Mouse (Mus musculus): ENCODE measurements at regions not wholly inside any gene's neighbourhood (a gene's known extent, or its start where the extent isn't known, plus 50 kb on each side); places are given as distances from the start of the nearest gene placed in this dataset.
A peak's percentile ranks its signal among the peaks of the same experiment; 100 is the strongest.

- no peaks in the 10 kb centered on the region for H3K9me3 ChIP-seq (replicated peaks)
- peak overlapping the region; percentile 8; the same call in 1 of the 2 replicates for H3K4me3 ChIP-seq
- H3K27me3 ChIP-seq, result no peaks in the 10 kb centered on the region
- 3% methylated on average over 16 of the region's 16 CpGs for WGBS
- H3K4me1 ChIP-seq, result peaks cover 19% of the 10 kb centered on the region
- peak; percentile 83 for ATAC-seq
- H3K9ac ChIP-seq, result peak overlapping the region; percentile 37
- no peaks in the 10 kb centered on the region for H3K36me3 ChIP-seq (ENCODE audit: poor library complexity, severe bottlenecking)
- peak overlapping the region; percentile 54 for H3K4me2 ChIP-seq
- H3K27ac ChIP-seq, result peak overlapping the region; percentile 78
These were observed 339.1 kb downstream of the Btg1 start for GRCm38 (mm10) chr10:96955776-96956448.

- H3K27me3 ChIP-seq, result no peaks in the 10 kb centered on the region
- no peaks in the 10 kb centered on the region for H3K9me3 ChIP-seq (replicated peaks)
- peak overlapping the region; percentile 54 for H3K4me2 ChIP-seq
- peaks cover 19% of the 10 kb centered on the region for H3K4me1 ChIP-seq
- peak; percentile 48 for ATAC-seq
- H3K27ac ChIP-seq, result peak overlapping the region; percentile 78
- H3K9ac ChIP-seq, result no peak overlapping the region
- 7% methylated on average over 5 of the region's 5 CpGs for WGBS
- no peak overlapping the region for H3K4me3 ChIP-seq
- H3K36me3 ChIP-seq (ENCODE audit: poor library complexity, severe bottlenecking), result no peaks in the 10 kb centered on the region
These were observed 339.6 kb downstream of the Btg1 start for GRCm38 (mm10) chr10:96956449-96956834.

GRCm38 (mm10) chr10:96957019-96957418 is 340.2 kb downstream of the Btg1 start:
- Histone ChIP-seq H3K4me2 (no peak overlapping the region), H3K9ac (no peak overlapping the region), H3K9me3 (replicated peaks) (no peaks in the 10 kb centered on the region), H3K36me3 (ENCODE audit: poor library complexity, severe bottlenecking) (no peaks in the 10 kb centered on the region), H3K27ac (0 out of 2 replicates have a peak overlapping the region, but pooled peaks have one; percentile 19), H3K4me3 (no peak overlapping the region), H3K27me3 (no peaks in the 10 kb centered on the region), H3K4me1 (peaks cover 19% of the 10 kb centered on the region)
- WGBS, result 77% methylated on average over 2 of the region's 2 CpGs
- ATAC-seq, result no peak

- no peaks in the 10 kb centered on the region for H3K4me1 ChIP-seq
- H3K27ac ChIP-seq, result no peak overlapping the region
- H3K9ac ChIP-seq, result no peak overlapping the region
- H3K4me3 ChIP-seq, result no peak overlapping the region
- H3K36me3 ChIP-seq (ENCODE audit: poor library complexity, severe bottlenecking), result no peaks in the 10 kb centered on the region
- no peaks in the 10 kb centered on the region for H3K27me3 ChIP-seq
- H3K4me2 ChIP-seq, result no peak overlapping the region
- WGBS, result 98% methylated on average over 1 of the region's 1 CpGs
- no peak for ATAC-seq
- no peaks in the 10 kb centered on the region for H3K9me3 ChIP-seq (replicated peaks)
These were observed 353.0 kb downstream of the Btg1 start for GRCm38 (mm10) chr10:96969825-96970224.

- no peak overlapping the region for H3K4me3 ChIP-seq
- no peak overlapping the region for H3K4me2 ChIP-seq
- H3K4me1 ChIP-seq, result no peaks in the 10 kb centered on the region
- no peak overlapping the region for H3K27ac ChIP-seq
- no peaks in the 10 kb centered on the region for H3K27me3 ChIP-seq
- H3K9me3 ChIP-seq (replicated peaks), result no peaks in the 10 kb centered on the region
- H3K36me3 ChIP-seq (ENCODE audit: poor library complexity, severe bottlenecking), result no peaks in the 10 kb centered on the region
- H3K9ac ChIP-seq, result no peak overlapping the region
- ATAC-seq, result no peak
- WGBS, result 80% methylated on average over 4 of the region's 4 CpGs
These were observed 353.9 kb downstream of the Btg1 start for GRCm38 (mm10) chr10:96970737-96971136.

- H3K27me3 ChIP-seq, result no peaks in the 10 kb centered on the region
- no peak overlapping the region for H3K9ac ChIP-seq
- no peak for ATAC-seq
- no peak overlapping the region for H3K27ac ChIP-seq
- H3K4me1 ChIP-seq, result no peaks in the 10 kb centered on the region
- no peak overlapping the region for H3K4me3 ChIP-seq
- H3K9me3 ChIP-seq (replicated peaks), result no peaks in the 10 kb centered on the region
- 86% methylated on average over 3 of the region's 3 CpGs for WGBS
- H3K36me3 ChIP-seq (ENCODE audit: poor library complexity, severe bottlenecking), result no peaks in the 10 kb centered on the region
- no peak overlapping the region for H3K4me2 ChIP-seq
These were observed 355.0 kb downstream of the Btg1 start for GRCm38 (mm10) chr10:96971810-96972209.

GRCm38 (mm10) chr10:96974326-96974977 is 357.6 kb downstream of the Btg1 start:
- no peaks in the 10 kb centered on the region for H3K27me3 ChIP-seq
- H3K36me3 ChIP-seq (ENCODE audit: poor library complexity, severe bottlenecking), result no peaks in the 10 kb centered on the region
- H3K4me3 ChIP-seq, result no peak overlapping the region
- no peak for ATAC-seq
- no peaks in the 10 kb centered on the region for H3K4me1 ChIP-seq
- H3K27ac ChIP-seq, result no peak overlapping the region
- WGBS, result 86% methylated on average over 2 of the region's 2 CpGs
- H3K4me2 ChIP-seq, result no peak overlapping the region
- H3K9ac ChIP-seq, result no peak overlapping the region
- no peaks in the 10 kb centered on the region for H3K9me3 ChIP-seq (replicated peaks)

GRCm38 (mm10) chr10:96976691-96977090 is 359.9 kb downstream of the Btg1 start:
- Histone ChIP-seq H3K9me3 (replicated peaks) (no peaks in the 10 kb centered on the region), H3K27me3 (no peaks in the 10 kb centered on the region), H3K27ac (no peak overlapping the region), H3K4me3 (no peak overlapping the region), H3K36me3 (ENCODE audit: poor library complexity, severe bottlenecking) (no peaks in the 10 kb centered on the region), H3K9ac (no peak overlapping the region), H3K4me1 (peaks cover 17% of the 10 kb centered on the region), H3K4me2 (no peak overlapping the region)
- ATAC-seq, result no peak

- Histone ChIP-seq H3K4me3 (no peak overlapping the region), H3K4me2 (peak overlapping the region; percentile 27; the same call in 1 of the 2 replicates), H3K36me3 (ENCODE audit: poor library complexity, severe bottlenecking) (no peaks in the 10 kb centered on the region), H3K27ac (peak overlapping the region; percentile 79), H3K9me3 (replicated peaks) (no peaks in the 10 kb centered on the region), H3K4me1 (peaks cover 21% of the 10 kb centered on the region), H3K27me3 (no peaks in the 10 kb centered on the region), H3K9ac (no peak overlapping the region)
- WGBS, result 5% methylated on average over 3 of the region's 3 CpGs
- peak; percentile 77 for ATAC-seq
These were observed 363.7 kb downstream of the Btg1 start for GRCm38 (mm10) chr10:96980494-96980831.

GRCm38 (mm10) chr10:96980832-96981515 is 364.2 kb downstream of the Btg1 start:
- no peaks in the 10 kb centered on the region for H3K36me3 ChIP-seq (ENCODE audit: poor library complexity, severe bottlenecking)
- peak overlapping the region; percentile 79 for H3K27ac ChIP-seq
- H3K9ac ChIP-seq, result no peak overlapping the region
- peak overlapping the region; percentile 27; the same call in 1 of the 2 replicates for H3K4me2 ChIP-seq
- no peak overlapping the region for H3K4me3 ChIP-seq
- no peaks in the 10 kb centered on the region for H3K9me3 ChIP-seq (replicated peaks)
- ATAC-seq, result peak; percentile 85
- WGBS, result 8% methylated on average over 9 of the region's 9 CpGs
- H3K27me3 ChIP-seq, result no peaks in the 10 kb centered on the region
- peaks cover 21% of the 10 kb centered on the region for H3K4me1 ChIP-seq

GRCm38 (mm10) chr10:96981516-96981869 is 364.7 kb downstream of the Btg1 start:
- ATAC-seq, result no peak
- no peak overlapping the region for H3K4me3 ChIP-seq

GRCm38 (mm10) chr10:97000871-97001270 is 384.1 kb downstream of the Btg1 start:
- Histone ChIP-seq H3K9ac (no peak overlapping the region), H3K27ac (no peak overlapping the region), H3K4me2 (no peak overlapping the region), H3K9me3 (replicated peaks) (no peaks in the 10 kb centered on the region), H3K4me1 (no peaks in the 10 kb centered on the region), H3K4me3 (no peak overlapping the region), H3K36me3 (ENCODE audit: poor library complexity, severe bottlenecking) (no peaks in the 10 kb centered on the region), H3K27me3 (no peaks in the 10 kb centered on the region)
- no peak for ATAC-seq

More at GRCm38 (mm10) chr10:96981516-96981869, 364.7 kb downstream of the Btg1 start:
- 59% methylated on average over 2 of the region's 2 CpGs for WGBS
- Histone ChIP-seq H3K27ac (peak overlapping the region; percentile 79), H3K27me3 (no peaks in the 10 kb centered on the region), H3K4me1 (peaks cover 21% of the 10 kb centered on the region), H3K4me2 (no peak overlapping the region), H3K9ac (no peak overlapping the region), H3K9me3 (replicated peaks) (no peaks in the 10 kb centered on the region), H3K36me3 (ENCODE audit: poor library complexity, severe bottlenecking) (no peaks in the 10 kb centered on the region)

All from forebrain, embryonic 13.5 days (tissue).